Mouse (Mus musculus) forebrain, embryonic 14.5 days (tissue): ENCODE results near the gene Prss33. TPM values are rescaled to one million over a fixed set of nuclear protein-coding genes. Genes with fewer than 3 reads are reported as not detected.

Experiments used
- ATAC-seq: fragments of 200-750 bp; cut with Nextera tagmentation; 2 replicates; pipeline ENCODE4 v1.8.0; 2017; ENCODE audit warnings: mild to moderate bottlenecking, moderate library complexity
- DNase-seq: peaks from one replicate; pipeline ENCODE4 v3.0.0-alpha.2; 2015; ENCODE audit warnings: low spot score
- H3K27ac ChIP-seq: fragments of 300-500 bp; sonication (generic); 2 replicates; pipeline ENCODE4 v1.5.1; 2014; ENCODE audit warnings: low read depth, mild to moderate bottlenecking, control low read depth, low read length, moderate library complexity
- H3K27me3 ChIP-seq: fragments of 300-500 bp; sonication (generic); replicated peaks from 2 replicates; pipeline ENCODE4 v1.6.1; 2014; ENCODE audit warnings: low read length, control low read depth, mixed read lengths; ENCODE audit not compliant: control insufficient read depth, insufficient read depth
- H3K36me3 ChIP-seq: fragments of 300-500 bp; sonication (generic); 2 replicates; pipeline ENCODE4 v1.6.1; 2014; ENCODE audit warnings: low read length, control low read depth; ENCODE audit not compliant: control insufficient read depth, insufficient read depth
- H3K4me1 ChIP-seq: fragments of 300-500 bp; sonication (generic); 2 replicates; pipeline ENCODE4 v1.6.1; 2014; ENCODE audit warnings: antibody characterized with exemption, low read length, control low read depth; ENCODE audit not compliant: control insufficient read depth, insufficient read depth
- H3K4me2 ChIP-seq: fragments of 300-500 bp; sonication (generic); 2 replicates; pipeline ENCODE4 v1.6.1; 2014; ENCODE audit warnings: mild to moderate bottlenecking, control low read depth, low read length
- H3K4me3 ChIP-seq: fragments of 300-500 bp; sonication (generic); 2 replicates; pipeline ENCODE4 v1.5.1; 2014; ENCODE audit warnings: low read depth, low read length, control low read depth
- H3K9ac ChIP-seq: fragments of 300-500 bp; sonication (generic); 2 replicates; pipeline ENCODE4 v1.6.1; 2014; ENCODE audit warnings: mild to moderate bottlenecking, low read length, control low read depth, moderate library complexity
- H3K9me3 ChIP-seq: fragments of 300-500 bp; sonication (generic); replicated peaks from 2 replicates; pipeline ENCODE4 v1.6.1; 2016; ENCODE audit warnings: low read length, control low read depth, mixed read lengths; ENCODE audit not compliant: control insufficient read depth
- WGBS: fragments of 180-500 bp; shearing (Covaris S2); extraction: QIAGEN DNeasy Blood & Tissue Kit; methylation state at CpG from one replicate; pipeline ENCODE4 v1.1.7; 2014; 5-methylcytosine and 5-hydroxymethylcytosine counted together
- polyA plus RNA-seq: library from polyadenylated mRNA; unstranded; fragments of >200 nt; fragmentation: Nextera tagmentation; extraction: Ambion mirVana; gene quantifications from 2 replicates; pipeline ENCODE4 v1.2.1, GENCODE M21; 2014

Gene Prss33
- polyA plus RNA-seq, 1 experiment from 2014 or later, result not detected

DNA sequence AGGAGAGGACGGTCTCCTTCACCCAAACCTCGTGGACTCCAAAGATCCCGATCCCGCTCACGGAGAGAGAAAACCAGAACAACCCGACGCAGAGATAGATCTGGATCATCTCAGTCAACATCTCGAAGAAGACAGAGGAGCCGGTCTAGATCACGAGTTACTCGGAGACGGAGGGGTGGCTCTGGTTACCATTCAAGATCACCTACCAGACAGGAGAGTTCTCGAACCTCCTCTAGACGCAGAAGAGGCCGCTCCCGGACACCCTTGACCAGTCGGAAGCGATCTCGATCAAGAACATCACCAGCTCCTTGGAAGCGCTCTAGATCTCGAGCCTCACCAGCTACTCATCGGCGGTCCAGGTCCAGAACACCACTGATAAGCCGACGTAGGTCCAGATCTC lies 16.6 kb downstream of the Prss33 start:
- ATAC-seq, result no peak
- no peak for DNase-seq
- H3K4me1 ChIP-seq, result no peaks in the 10 kb centered on the region
- H3K9me3 ChIP-seq, result peaks cover 13% of the 10 kb centered on the region
- H3K9ac ChIP-seq, result no peak overlapping the region
- H3K27me3 ChIP-seq, result no peaks in the 10 kb centered on the region
- peaks cover 100% of the 10 kb centered on the region for H3K36me3 ChIP-seq
- no peak overlapping the region for H3K4me2 ChIP-seq
- H3K27ac ChIP-seq, result no peak overlapping the region
- WGBS, result 98% methylated on average over 25 of the region's 25 CpGs
- no peak overlapping the region for H3K4me3 ChIP-seq

DNA sequence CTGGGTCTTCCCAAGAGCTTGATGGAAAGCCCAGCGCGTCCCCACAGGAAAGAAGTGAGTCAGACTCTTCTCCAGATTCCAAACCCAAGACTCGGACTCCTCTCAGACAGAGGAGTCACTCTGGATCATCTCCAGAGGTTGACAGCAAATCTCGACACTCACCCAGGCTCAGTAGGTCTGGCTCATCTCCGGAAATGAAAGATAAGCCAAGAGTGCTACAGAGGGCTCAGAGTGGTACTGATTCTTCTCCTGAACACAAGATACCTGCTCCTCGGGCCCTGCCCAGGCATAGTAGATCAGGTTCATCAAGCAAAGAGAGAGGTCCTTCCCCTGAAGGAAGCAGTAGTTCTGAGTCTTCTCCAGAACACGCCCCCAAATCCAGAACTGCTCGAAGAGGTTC lies 17.3 kb downstream of the Prss33 start:
- Histone ChIP-seq H3K27ac (no peak overlapping the region), H3K36me3 (peaks cover 99% of the 10 kb centered on the region), H3K4me1 (no peaks in the 10 kb centered on the region), H3K9ac (no peak overlapping the region), H3K27me3 (no peaks in the 10 kb centered on the region), H3K9me3 (peaks cover 13% of the 10 kb centered on the region), H3K4me2 (no peak overlapping the region), H3K4me3 (no peak overlapping the region)
- DNase-seq (no peak), ATAC-seq (no peak)
- WGBS, result 97% methylated on average over 8 of the region's 8 CpGs

DNA sequence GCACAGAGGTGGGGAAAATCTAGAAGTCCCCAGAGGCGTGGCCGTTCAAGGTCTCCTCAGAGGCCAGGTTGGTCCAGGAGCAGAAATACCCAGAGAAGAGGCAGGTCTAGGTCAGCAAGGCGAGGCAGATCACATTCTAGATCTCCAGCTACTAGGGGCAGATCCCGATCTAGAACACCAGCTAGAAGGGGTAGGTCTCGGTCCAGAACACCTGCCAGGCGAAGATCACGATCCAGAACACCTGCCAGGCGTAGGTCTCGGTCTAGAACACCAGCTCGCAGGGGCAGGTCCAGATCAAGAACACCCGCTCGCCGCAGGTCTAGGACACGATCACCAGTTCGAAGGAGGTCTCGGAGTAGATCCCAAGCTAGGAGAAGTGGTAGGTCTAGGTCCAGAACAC lies 20.2 kb downstream of the Prss33 start:
- H3K9ac ChIP-seq, result no peak overlapping the region
- 99% methylated on average over 16 of the region's 16 CpGs for WGBS
- peaks cover 96% of the 10 kb centered on the region for H3K36me3 ChIP-seq
- H3K4me1 ChIP-seq, result no peaks in the 10 kb centered on the region
- H3K4me2 ChIP-seq, result no peak overlapping the region
- no peak for ATAC-seq
- no peak for DNase-seq
- peaks cover 13% of the 10 kb centered on the region for H3K9me3 ChIP-seq
- no peaks in the 10 kb centered on the region for H3K27me3 ChIP-seq
- no peak overlapping the region for H3K27ac ChIP-seq
- no peak overlapping the region for H3K4me3 ChIP-seq

DNA sequence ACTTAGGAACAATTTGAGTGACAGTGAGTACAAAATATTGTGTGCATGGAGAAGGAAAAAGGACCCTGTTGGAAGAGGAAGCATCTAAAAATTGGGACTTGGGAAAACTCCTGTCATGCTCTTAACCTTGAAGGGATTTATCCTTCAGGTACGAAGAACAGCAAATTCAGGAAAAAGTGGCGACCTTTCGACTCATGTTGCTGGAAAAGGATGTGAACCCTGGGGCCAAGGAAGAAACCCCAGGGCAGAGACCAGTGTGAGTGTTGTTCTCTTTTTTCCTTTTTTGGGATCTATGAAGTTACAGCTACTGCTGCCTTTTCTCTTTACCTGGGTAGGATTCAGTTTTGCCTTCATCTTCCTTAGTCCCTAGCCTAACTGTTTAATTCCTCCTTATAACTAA lies 27.9 kb downstream of the Prss33 start:
- H3K4me1 ChIP-seq, result peaks cover 16% of the 10 kb centered on the region
- H3K9me3 ChIP-seq, result no peaks in the 10 kb centered on the region
- no peak overlapping the region for H3K27ac ChIP-seq
- 98% methylated on average over 3 of the region's 3 CpGs for WGBS
- H3K27me3 ChIP-seq, result no peaks in the 10 kb centered on the region
- H3K4me3 ChIP-seq, result no peak overlapping the region
- ATAC-seq (no peak), DNase-seq (no peak)
- H3K4me2 ChIP-seq, result no peak overlapping the region
- no peak overlapping the region for H3K9ac ChIP-seq
- peaks cover 57% of the 10 kb centered on the region for H3K36me3 ChIP-seq

DNA sequence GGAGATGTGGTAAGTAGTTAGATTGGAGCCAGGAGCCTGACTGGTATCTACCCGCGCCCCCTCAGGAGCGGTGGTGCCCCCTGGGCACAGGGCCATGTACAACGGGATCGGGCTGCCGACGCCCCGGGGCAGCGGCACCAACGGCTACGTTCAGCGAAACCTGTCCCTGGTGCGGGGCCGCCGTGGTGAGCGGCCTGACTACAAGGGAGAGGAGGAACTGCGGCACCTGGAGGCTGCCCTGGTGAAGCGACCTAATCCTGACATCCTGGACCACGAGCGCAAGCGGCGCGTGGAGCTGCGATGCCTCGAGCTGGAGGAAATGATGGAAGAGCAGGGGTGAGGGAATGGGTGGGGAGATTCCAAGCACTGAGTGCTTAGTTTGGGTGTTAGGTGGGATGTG lies 29.0 kb downstream of the Prss33 start:
- H3K4me3 ChIP-seq, result no peak overlapping the region
- 82% methylated on average over 25 of the region's 25 CpGs for WGBS
- H3K4me1 ChIP-seq, result peaks cover 16% of the 10 kb centered on the region
- no peak overlapping the region for H3K27ac ChIP-seq
- DNase-seq (no peak), ATAC-seq (no peak)
- H3K9me3 ChIP-seq, result no peaks in the 10 kb centered on the region
- no peak overlapping the region for H3K9ac ChIP-seq
- H3K27me3 ChIP-seq, result no peaks in the 10 kb centered on the region
- no peak overlapping the region for H3K4me2 ChIP-seq
- peaks cover 46% of the 10 kb centered on the region for H3K36me3 ChIP-seq

DNA sequence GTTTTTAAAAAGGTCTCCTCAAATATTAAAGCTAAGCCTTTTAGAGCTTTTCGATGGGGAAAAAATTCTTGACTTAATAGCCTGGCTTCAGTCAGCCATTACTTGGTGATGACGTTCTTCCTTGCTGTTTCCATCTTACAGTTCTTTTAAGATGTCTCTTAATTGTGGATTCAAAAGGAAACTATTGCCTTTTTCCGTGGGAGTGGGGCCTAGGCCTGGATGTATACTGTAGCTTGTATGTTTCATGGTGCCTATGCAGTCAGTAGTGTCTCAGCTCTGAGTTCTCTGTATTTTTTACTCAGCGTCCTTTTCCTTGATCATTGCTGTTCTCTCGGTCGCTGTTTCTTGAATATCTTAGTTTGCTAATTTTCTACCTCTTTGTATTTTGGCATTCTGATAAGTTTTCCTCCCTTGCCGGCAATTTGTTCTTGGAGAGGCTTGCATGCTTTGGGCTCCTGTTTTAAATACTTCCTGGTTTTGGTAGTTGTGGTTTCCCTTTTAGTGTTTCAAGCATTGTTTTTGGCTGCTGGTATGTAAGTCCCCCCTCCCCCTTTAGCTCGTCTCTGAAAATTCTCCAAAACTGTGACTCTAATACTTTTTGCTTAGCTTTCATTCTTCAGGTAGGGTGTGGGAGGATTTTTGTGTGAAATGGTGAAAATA lies 31.3 kb downstream of the Prss33 start:
- ATAC-seq (no peak), DNase-seq (no peak)
- Histone ChIP-seq H3K9ac (peak overlapping the region; percentile 93), H3K27ac (no peak overlapping the region), H3K9me3 (no peaks in the 10 kb centered on the region), H3K4me1 (peaks cover 16% of the 10 kb centered on the region), H3K4me2 (peak overlapping the region; percentile 89), H3K4me3 (peak overlapping the region; percentile 99), H3K36me3 (peaks cover 24% of the 10 kb centered on the region), H3K27me3 (no peaks in the 10 kb centered on the region)
- 7% methylated on average over 8 of the region's 8 CpGs for WGBS

DNA sequence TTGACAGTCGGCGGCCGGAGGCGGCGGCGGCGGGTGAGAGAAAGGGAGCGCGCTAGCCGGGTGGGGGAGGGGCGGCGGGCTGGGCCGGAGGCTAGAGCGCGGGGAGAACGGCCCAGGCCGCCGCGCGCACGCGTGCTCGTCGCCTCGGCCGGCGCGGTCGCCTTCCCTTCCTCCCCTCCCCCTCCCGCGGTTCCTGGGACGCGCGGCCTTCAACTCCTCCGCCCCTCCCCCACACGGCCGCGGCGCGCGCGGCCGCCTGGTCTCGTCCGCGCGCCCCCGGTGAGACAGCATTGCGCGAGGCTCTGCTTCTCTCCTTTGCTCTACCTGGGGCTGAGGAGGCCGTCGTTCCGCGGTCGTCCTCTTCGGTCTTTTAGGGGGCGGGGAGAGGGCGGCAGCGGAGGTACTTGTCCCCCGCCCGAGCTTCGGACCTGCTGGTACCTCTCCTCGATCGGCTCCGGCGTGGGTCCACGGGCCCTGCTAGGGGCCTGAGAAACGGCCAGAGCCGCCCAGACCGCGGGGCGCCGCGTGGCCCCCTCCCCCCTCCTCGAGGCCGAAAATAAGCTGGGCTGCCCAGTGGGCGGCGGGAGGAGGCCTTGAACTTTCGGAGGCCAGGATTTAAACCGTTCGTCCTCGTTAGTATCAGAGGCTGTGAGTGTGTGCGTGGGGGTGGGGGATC lies 32.4 kb downstream of the Prss33 start:
- ATAC-seq (peak; percentile 65), DNase-seq (peak; percentile 90)
- Histone ChIP-seq H3K4me2 (peak overlapping the region; percentile 89), H3K27me3 (no peaks in the 10 kb centered on the region), H3K27ac (peak overlapping the region; percentile 98), H3K9me3 (no peaks in the 10 kb centered on the region), H3K4me3 (peak overlapping the region; percentile 99), H3K9ac (peak overlapping the region; percentile 93), H3K36me3 (peaks cover 14% of the 10 kb centered on the region), H3K4me1 (peaks cover 16% of the 10 kb centered on the region)
- WGBS, result under 1% methylated on average over 48 of the region's 83 CpGs

DNA sequence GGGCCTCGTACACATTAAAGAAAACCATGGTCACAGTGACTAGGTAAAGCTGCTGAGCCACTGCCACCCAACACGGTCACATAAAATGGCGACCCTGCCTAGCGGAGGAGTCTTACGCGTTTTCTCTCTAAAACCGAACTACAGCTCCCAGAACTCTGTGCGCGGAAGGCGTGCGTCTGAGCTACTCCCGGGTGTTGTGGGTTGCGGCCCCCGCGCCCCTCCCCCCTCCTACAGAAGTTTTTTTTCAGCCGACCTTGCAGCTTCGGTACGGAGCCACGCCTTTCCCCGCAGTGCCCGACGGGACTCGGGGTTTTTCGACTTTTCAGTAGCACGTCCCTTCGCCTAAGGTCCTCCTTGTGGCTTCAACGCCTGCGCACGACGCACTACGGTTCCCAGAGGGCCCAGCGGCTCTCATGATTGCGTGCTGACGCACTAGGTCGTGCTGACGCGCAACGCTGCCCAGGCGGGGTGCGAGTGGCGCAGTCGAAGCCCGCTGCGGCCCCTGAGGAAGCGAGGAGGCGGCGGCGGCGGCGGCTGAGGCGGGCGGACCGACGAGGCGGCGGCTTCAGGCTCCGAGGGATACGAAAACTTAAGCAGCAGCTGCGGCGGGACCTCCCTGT lies 33.0 kb downstream of the Prss33 start:
- peak overlapping the region; percentile 99 for H3K4me3 ChIP-seq
- no peaks in the 10 kb centered on the region for H3K27me3 ChIP-seq
- H3K27ac ChIP-seq, result peak overlapping the region; percentile 98
- H3K4me2 ChIP-seq, result peak overlapping the region; percentile 89
- H3K4me1 ChIP-seq, result peaks cover 16% of the 10 kb centered on the region
- H3K9ac ChIP-seq, result peak overlapping the region; percentile 93
- peaks cover 7% of the 10 kb centered on the region; the same call in 1 of the 2 replicates for H3K36me3 ChIP-seq
- ATAC-seq (peak; percentile 99), DNase-seq (peak; percentile 100)
- WGBS, result 1% methylated on average over 60 of the region's 60 CpGs
- H3K9me3 ChIP-seq, result no peaks in the 10 kb centered on the region

DNA sequence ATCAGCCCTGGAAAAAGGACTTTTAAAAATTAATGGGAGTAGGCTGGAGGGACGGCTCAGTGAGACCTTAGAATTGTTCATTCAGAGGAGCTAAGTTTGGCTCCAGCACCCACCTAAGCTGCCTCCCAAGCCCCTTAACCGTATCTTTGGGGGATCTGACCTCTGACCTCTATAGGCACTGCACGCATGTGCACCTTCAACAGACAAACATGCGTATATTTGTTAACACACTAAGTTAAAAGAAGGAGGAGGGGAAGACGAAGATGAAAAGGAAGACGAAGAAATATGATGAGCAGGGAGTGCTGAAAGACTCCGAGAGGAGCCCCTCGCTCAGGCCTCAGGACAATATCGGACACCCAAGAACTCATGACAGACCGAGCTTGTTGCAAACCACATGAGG lies 34.2 kb downstream of the Prss33 start:
- H3K4me3 ChIP-seq, result no peak overlapping the region
- H3K27me3 ChIP-seq, result no peaks in the 10 kb centered on the region
- no peak for ATAC-seq
- WGBS, result 95% methylated on average over 10 of the region's 10 CpGs
- H3K4me2 ChIP-seq, result no peak overlapping the region
- H3K9ac ChIP-seq, result no peak overlapping the region
- H3K36me3 ChIP-seq, result no peaks in the 10 kb centered on the region
- H3K4me1 ChIP-seq, result peaks cover 16% of the 10 kb centered on the region
- DNase-seq, result no peak
- H3K27ac ChIP-seq, result no peak overlapping the region
- H3K9me3 ChIP-seq, result no peaks in the 10 kb centered on the region
